Mouse (Mus musculus) E14TG2a.4 (cell line): ENCODE measurements around the gene Brat1.

Experiments
- CTCF ChIP-seq: conservative IDR thresholded peaks from 2 replicates; pipeline ENCODE4 v1.5.1; 2014; ENCODE audit warnings: low read length
- NANOG ChIP-seq: IDR thresholded peaks from 2 replicates; pipeline ENCODE4 v1.6.1; 2014; ENCODE audit warnings: borderline replicate concordance, low read length, mixed read lengths
- POU5F1 ChIP-seq: IDR thresholded peaks from 2 replicates; pipeline ENCODE4 v1.6.1; 2014; ENCODE audit warnings: low read length, borderline replicate concordance

GRCm38 (mm10) chr5:140675079-140675478 is 29.7 kb upstream of the Brat1 start:
- no peak for TF ChIP-seq CTCF
- no peak for TF ChIP-seq NANOG
- TF ChIP-seq POU5F1: no peak
